Mouse (Mus musculus) spleen, postnatal 36 days (tissue): ENCODE measurements around the gene Map1a.

ENCODE experiments used
- DNase-seq, 2 experiments: peaks; one replicate each; pipeline ENCODE4 v3.0.0; 2022; ENCODE audit warnings: low spot score in 2 of 2, mixed read lengths in 1 of 2

Gene Map1a

GRCm38 (mm10) chr2:121288901-121289729 lies at the start of gene Map1a:
Gene Map1a, plus strand, starts transcription at chr2:121289600.
- DNase-seq: peak; percentile 86

DNA sequence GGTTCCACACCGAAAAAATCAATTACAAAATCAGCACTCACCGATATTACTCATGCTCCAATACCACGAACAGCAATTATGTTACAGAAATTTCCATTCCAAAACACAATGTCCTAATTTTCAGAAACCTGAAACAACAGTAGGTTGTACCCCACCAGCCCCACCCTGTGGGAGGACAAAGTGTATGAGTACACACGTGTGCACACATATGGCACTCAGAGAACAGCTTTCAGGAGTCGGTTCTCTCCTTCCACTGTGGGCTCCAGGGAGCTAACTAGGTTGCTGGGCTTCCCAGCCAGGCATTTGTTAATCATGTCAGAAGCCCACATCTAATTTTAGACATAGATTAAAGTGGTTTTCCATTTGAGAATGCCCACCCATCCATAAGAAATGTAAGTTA lies 45.3 kb upstream of the Map1a start:
- no peak for DNase-seq

GRCm38 (mm10) chr2:121249758-121250157 lies 39.6 kb upstream of the Map1a start:
- DNase-seq: no peak

- DNase-seq: no peak
Measured at GRCm38 (mm10) chr2:121268446-121268845, 21.0 kb upstream of the Map1a start.

DNA sequence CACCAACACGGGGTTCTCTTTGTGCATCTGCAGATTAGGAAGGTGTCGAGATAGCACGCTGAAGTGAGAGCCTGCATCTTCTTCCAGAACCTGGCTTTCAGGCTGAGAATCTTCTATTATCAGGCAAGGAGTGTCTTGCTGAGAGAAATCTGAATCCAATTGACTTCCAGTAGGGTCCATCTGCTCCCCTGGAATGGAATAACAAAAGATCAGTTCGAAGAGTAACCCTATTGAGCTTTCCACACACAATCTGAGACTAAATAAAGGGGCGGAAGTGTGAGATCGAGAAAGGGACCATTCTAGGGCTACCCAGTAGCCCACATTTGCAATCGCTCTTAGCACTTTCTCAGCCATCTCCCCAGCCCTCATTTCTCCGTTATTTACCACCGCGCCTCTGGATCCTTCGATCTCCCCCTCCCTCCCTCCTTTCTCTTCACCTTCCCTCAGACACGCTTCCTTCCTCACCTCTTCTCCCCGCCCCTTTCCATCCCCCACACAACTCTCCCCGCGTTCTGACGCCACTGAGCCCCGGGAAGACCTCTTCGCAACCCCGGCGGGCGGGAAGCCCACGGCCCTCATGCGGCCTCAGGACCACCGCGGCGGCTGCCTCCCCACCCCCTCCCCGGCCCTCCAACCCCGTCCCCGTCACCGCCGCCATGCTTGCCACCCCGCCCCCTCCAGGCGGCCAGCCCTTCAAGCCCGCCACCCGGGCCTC lies 18.7 kb upstream of the Map1a start:
- peak in 1 of 2 experiments; percentile 13 for DNase-seq

GRCm38 (mm10) chr2:121271236-121271927 lies 18.0 kb upstream of the Map1a start, which contains the start of gene Trp53bp1:
Gene Trp53bp1, minus strand, starts transcription at chr2:121271407.
- peak; percentile 91 to 94 for DNase-seq

DNA sequence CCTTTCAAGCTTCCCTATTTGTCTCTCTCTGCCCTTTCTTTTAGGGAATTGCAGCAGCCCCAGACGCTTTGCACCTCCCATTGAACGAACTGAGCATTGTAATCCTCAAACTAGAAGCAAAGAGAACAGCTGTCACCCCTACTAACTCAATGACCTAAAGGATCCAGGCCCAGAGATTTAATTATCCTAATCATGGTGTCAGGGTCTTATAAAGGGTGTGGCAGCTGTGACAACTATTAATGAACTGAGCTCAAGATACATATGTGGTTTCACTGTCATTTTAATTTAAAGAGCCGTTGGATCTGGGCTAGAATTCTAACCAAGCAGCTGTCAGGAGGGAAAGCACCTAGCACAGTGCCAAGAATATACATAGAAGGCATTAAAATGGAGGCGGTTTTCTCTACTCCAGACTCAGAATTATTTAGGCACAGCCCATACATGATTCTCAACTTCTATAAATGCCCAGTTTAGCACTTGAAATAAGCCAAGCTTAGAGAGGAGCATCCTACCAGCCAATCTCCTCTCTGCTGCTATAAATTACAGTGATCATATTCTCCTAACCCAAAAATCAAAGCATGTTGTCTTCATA lies 17.4 kb upstream of the Map1a start:
- DNase-seq: no peak

- DNase-seq: no peak
Measured at GRCm38 (mm10) chr2:121287850-121288249, 1.6 kb upstream of the Map1a start.

DNA sequence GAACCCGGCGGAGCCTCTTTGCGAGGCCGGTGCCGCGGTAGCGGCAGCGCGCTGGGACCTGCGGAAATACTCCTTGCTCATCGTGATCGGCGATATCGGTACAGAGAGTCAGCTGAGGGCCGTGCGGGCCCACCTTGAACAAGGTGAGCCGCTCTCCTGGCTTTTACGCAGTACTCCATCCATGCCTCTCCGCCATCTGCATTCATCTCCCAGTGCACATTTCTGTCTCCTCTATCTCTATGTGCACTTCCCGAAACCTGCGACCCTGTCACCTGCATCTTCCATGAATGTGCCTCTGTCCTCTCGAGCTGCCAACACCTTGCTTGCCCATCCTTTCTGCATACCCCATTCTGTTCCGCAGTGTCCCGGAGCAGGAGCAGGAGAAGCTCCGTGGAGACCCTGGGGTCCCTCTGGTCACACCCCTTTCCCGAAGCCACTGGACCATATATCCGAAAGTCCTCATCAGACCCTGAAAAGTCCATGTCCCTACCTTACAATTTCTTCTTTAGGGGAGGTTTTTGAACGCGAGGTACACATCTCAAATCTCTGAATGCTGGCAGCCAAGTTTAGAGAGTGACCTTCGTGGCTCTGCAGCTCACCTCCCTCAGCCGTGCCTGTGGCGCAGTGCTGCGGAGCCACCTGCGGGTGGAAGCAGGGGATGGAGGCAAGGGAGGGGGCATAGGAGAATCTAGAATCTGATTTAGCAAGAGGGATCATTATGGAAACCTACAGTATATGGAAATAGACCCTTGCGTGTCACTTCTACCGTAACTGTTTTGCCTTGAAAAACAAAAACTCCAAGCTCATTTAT lies 535 bp downstream of the Map1a start:
- DNase-seq: no peak

- no peak for DNase-seq
Measured at GRCm38 (mm10) chr2:121292316-121293013, 3.1 kb downstream of the Map1a start.

GRCm38 (mm10) chr2:121294182-121294581 lies 4.8 kb downstream of the Map1a start:
- no peak for DNase-seq

- no peak for DNase-seq
Measured at GRCm38 (mm10) chr2:121294753-121295607, 5.6 kb downstream of the Map1a start.

DNA sequence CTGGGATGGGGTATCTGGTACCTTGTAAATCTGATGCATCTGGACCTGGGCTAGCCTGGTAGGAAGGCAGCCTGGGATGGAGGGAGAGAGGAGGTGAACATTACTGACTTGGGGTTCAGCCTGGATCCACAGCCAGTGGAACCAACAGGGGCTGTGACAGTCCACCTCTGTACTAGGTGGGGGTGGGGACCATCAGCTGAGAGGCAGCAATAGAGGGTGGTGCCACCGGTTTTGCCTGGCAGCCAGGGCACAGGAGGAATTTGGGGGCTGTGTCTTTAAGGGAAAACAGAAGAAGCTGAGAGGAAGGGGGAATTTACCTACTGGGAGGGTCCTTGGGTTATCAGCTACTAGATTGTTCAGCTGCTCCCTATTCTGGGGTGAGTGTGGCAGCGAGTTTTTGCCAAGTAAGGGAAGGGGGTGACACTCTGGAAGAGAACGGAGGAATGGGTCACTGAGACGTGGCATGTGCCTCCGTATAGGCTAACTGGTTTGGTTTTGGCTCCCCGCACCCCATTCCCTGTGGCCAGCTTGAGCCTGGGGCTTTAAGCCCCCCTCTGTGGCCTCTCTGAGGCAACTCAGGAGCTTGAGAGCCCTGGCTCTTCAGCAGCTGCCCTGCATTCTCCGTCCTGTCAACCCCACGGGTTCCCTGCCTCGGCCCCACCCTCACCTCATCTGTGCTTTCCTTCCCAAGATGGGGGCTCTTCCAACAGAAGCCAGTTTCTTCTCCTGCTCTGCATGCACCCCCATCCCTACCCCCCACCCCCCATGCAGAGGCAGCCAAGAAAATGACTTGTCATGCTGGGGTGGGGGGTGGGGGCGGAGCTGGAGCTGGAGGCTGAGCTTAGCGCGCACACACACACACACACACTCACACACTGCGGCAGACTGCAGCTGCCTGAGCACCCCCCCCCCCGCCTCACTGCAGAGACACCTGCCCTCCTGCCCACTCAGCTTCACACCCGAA lies 6.5 kb downstream of the Map1a start:
- no peak for DNase-seq

- DNase-seq: no peak
Measured at GRCm38 (mm10) chr2:121296754-121297231, 7.4 kb downstream of the Map1a start.

- DNase-seq: no peak
Measured at GRCm38 (mm10) chr2:121297701-121298100, 8.3 kb downstream of the Map1a start.

DNA sequence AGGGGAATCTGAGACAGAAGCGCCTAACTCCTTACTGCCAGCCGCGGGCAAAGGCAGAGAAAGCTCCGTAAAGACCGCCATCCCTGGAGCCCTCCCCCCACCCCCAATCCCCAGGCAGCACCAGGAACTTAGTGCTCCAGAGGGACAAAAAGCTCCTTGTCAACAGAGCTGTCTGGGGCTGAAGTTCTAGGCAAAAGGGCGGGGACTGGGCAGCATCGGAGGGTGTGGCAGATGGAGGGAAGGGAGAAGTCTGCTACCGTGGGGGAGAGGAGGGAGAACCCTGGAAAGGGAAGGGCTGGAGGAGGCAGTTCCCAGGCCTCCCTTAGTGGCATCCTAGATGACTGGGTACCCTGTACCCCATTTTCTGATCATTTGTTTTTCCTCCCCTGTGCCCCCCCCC lies 8.7 kb downstream of the Map1a start:
- no peak for DNase-seq

GRCm38 (mm10) chr2:121299471-121299870 lies 10.1 kb downstream of the Map1a start:
- DNase-seq: no peak

- DNase-seq: no peak
Measured at GRCm38 (mm10) chr2:121300036-121300435, 10.6 kb downstream of the Map1a start.
